Comparison of ENCODE assay signal across 8 mouse cellular contexts in the genomic region with DNA sequence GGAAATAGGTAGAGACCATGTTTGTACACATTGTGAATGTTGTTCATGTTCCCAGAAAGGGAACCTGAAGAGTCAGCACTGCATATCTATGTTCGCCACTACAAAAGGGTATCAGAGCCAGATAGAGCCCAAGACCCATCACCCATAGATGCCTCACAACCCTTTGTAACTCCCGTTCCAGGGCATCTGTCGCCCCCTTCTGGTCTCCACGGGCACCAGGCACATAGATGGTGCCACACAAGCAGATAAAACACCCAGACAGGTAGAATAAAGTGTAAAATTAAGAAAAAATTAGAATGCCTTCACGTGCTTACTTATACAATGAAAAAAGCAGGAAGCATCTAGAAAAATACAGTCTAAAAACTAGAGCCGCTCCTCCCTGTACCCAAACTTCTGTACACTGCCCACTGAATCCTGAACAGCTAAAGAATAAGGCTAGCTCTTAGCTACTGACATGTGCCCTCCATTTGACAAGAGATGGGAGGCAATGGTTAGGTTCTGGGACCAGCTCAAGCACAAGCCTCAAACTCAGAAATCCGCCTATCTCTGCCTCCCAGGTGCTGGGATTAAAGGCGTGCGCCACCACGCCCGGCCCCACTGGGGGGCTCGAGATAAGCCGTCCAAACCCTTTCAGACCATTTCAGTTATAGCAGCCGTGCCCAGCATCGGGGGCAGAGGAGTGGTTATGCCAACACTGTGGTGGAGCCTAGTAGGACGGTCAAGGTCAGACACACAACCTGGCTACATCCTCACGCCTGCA. TPM values are rescaled to one million over a fixed set of nuclear protein-coding genes. Genes with fewer than 3 reads are reported as not detected.
DNase-seq lines count a peak whose midpoint lies in the region; ATAC-seq and TF ChIP-seq lines count a peak whose summit lies in the region.

No protein-coding gene starts in this region.

- peak overlapping the region; percentile 35 to 37 for H3K4me3 ChIP-seq in heart, embryonic 14.5 days (ENCODE audit: control insufficient read depth in 1 of 2, insufficient read depth in 1 of 2, low read depth in 1 of 2, low read length in 2 of 2)
- H3K4me3 ChIP-seq in heart, postnatal 0 days (ENCODE audit: low read depth, low read length) = peak overlapping the region; percentile 39

- TF ChIP-seq CTCF in heart, postnatal 0 days (IDR thresholded peaks at IDR 0.05; ENCODE audit: low read depth) = peak; percentile 31; the same call in 1 of the 2 replicates

- H3K27me3 ChIP-seq in heart, embryonic 14.5 days (ENCODE audit: control insufficient read depth, insufficient read depth, low read length) = peaks cover 20% of the 10 kb centered on the region
- peaks cover 16% of the 10 kb centered on the region for H3K27me3 ChIP-seq in heart, postnatal 0 days (ENCODE audit: control insufficient read depth, insufficient read depth, low read length)

- H3K4me2 ChIP-seq in heart, embryonic 14.5 days (ENCODE audit: low read length) = peak overlapping the region; percentile 76
- H3K4me2 ChIP-seq in heart, postnatal 0 days (ENCODE audit: low read depth, low read length) = peak overlapping the region; percentile 71

- no peak for DNase-seq in heart, adult 18-20 months
- DNase-seq in NIH3T3 (ENCODE audit: low read depth) = peak; percentile 32
- no peak for DNase-seq in heart, postnatal 0 days (ENCODE audit: low spot score)
- peak; percentile 53 for DNase-seq in thymus, postnatal 14 days
- no peak for DNase-seq in right cerebral cortex, postnatal 25 days
- no peak for DNase-seq in right cerebral cortex, adult 2 months (ENCODE audit: low spot score in 2 of 2)

- no peaks in the 10 kb centered on the region for H3K36me3 ChIP-seq in heart, embryonic 14.5 days (ENCODE audit: control insufficient read depth, insufficient read depth, low read length)
- H3K36me3 ChIP-seq in heart, postnatal 0 days (replicated peaks; ENCODE audit: control insufficient read depth, insufficient read depth, low read length) = no peaks in the 10 kb centered on the region

- TF ChIP-seq EP300 in heart, postnatal 0 days (IDR thresholded peaks at IDR 0.05; ENCODE audit: low read depth) = no peak

- H3K4me1 ChIP-seq in heart, embryonic 14.5 days (ENCODE audit: control insufficient read depth in 2 of 2, insufficient read depth in 2 of 2, low read length in 2 of 2) = peaks cover 5% of the 10 kb centered on the region in 2 experiments
- peaks cover 5% of the 10 kb centered on the region for H3K4me1 ChIP-seq in heart, postnatal 0 days (ENCODE audit: control insufficient read depth, insufficient read depth)

- H3K9ac ChIP-seq in heart, embryonic 14.5 days (ENCODE audit: low read length) = peak overlapping the region; percentile 64
- no peak overlapping the region; the same call in 1 of the 2 replicates for H3K9ac ChIP-seq in heart, postnatal 0 days (replicated peaks; ENCODE audit: low read depth, low read length)

- no peaks in the 10 kb centered on the region for H3K9me3 ChIP-seq in heart, embryonic 14.5 days (ENCODE audit: control insufficient read depth, low read length)
- peaks cover 3% of the 10 kb centered on the region; the same call in 1 of the 2 replicates for H3K9me3 ChIP-seq in heart, postnatal 0 days (replicated peaks; ENCODE audit: control insufficient read depth, low read length)

- no peak overlapping the region; a peak in 1 of 4 replicates for H3K27ac ChIP-seq in heart, embryonic 14.5 days (replicated peaks in 1 of 2; ENCODE audit: control insufficient read depth in 1 of 2, insufficient read depth in 1 of 2, low read depth in 2 of 2, low read length in 2 of 2)
- H3K27ac ChIP-seq in heart, postnatal 0 days (ENCODE audit: low read depth) = 0 out of 2 replicates have a peak overlapping the region, but pooled peaks have one; percentile 30

- 16% methylated on average over 17 of the region's 17 CpGs for WGBS in heart, embryonic 14.5 days
- 25% methylated on average over 17 of the region's 17 CpGs for WGBS in heart, postnatal 0 days

- ATAC-seq in heart, embryonic 14.5 days (ENCODE audit: insufficient number of reproducible peaks, insufficient read depth, low FRiP score, low read depth) = 0 out of 2 replicates have a peak, but pooled peaks have one; percentile 48
- ATAC-seq in heart, postnatal 0 days (ENCODE audit: insufficient read depth, low read depth) = peak; percentile 67
- ATAC-seq in megakaryocyte, adult 5-6 weeks (ENCODE audit: poor library complexity, severe bottlenecking) = peak; percentile 47; the same call in 1 of the 2 replicates

RNA-seq across cellular contexts. Expression of a gene that starts 9.0 kb away (rescaled TPM):
- polyA plus RNA-seq in heart, embryonic 14.5 days (2014; fragmentation: Nextera tagmentation; extraction: Ambion mirVana) = 2.1 and 2.3 TPM in 2 replicates
- 1 to 10 TPM; 1.8 to 3.0 TPM for total RNA-seq in heart, adult 18-20 months (2021)
- total RNA-seq in heart, postnatal 0 days (2014; rRNA removed; ENCODE audit: low replicate concordance) = 3.4 and 10.9 TPM in 2 replicates
- 0.46 and 0.85 TPM in 2 replicates for polyA plus RNA-seq in heart, postnatal 0 days (2015; fragmentation: Nextera tagmentation; extraction: Ambion mirVana)
- total RNA-seq in megakaryocyte, adult 5-6 weeks (2015) = 9.7 and 13.3 TPM in 2 replicates
- 26.8 and 42.5 TPM in 2 replicates for total RNA-seq in megakaryocyte, adult 5-6 weeks (2017)

RNA-seq across cellular contexts. Expression of a gene that starts 37.9 kb away (rescaled TPM):
- 48.6 and 50.1 TPM in 2 replicates for polyA plus RNA-seq in heart, embryonic 14.5 days (2014; fragmentation: Nextera tagmentation; extraction: Ambion mirVana)
- 10 to 100 TPM; 14.9 to 19.2 TPM for total RNA-seq in heart, adult 18-20 months (2021)
- total RNA-seq in heart, postnatal 0 days (2014; rRNA removed; ENCODE audit: low replicate concordance) = 54.2 and 54.6 TPM in 2 replicates
- polyA plus RNA-seq in heart, postnatal 0 days (2015; fragmentation: Nextera tagmentation; extraction: Ambion mirVana) = 36.2 and 38.2 TPM in 2 replicates
- total RNA-seq in megakaryocyte, adult 5-6 weeks (2015) = 39.9 and 45.3 TPM in 2 replicates
- 52.9 and 53.9 TPM in 2 replicates for total RNA-seq in megakaryocyte, adult 5-6 weeks (2017)

Comparison
In these comparisons a context has a peak if more than half of its experiments do, and no peak if none do; other contexts are left out.
1. DNase-seq: peak in NIH3T3 (single experiment) and thymus, postnatal 14 days (single experiment); none in heart, adult 18-20 months (0 of 2), heart, postnatal 0 days (single experiment), right cerebral cortex, postnatal 25 days (single experiment) and right cerebral cortex, adult 2 months (0 of 2).
2. Peak in every context shown above with its lines, with median percentiles within 50 percentile points of each other: ATAC-seq.